Mouse (Mus musculus) left cerebral cortex, adult 18-20 months (tissue): Measurements from ENCODE around the gene Xkrx. TPM values are rescaled to one million over a fixed set of nuclear protein-coding genes. Genes with fewer than 3 reads are reported as not detected.

Source experiments
- total RNA-seq, 2 experiments: library from RNA; stranded (reverse); gene quantifications; 2 replicates each; pipeline ENCODE4 v1.2.3; 2021

Xkrx gene
- total RNA-seq, 2 experiments from 2014 or later: 1.3 to 1.8 TPM

Other genes with a start within 250 kb of the Xkrx start
- under 1 TPM; 0.30 to 0.37 TPM for gene Sytl4, start 180.3 kb downstream of the Xkrx start, total RNA-seq
- 100 to 1,000 TPM; 126 to 127 TPM for gene Cstf2, start 102.9 kb downstream of the Xkrx start, total RNA-seq
- not detected for gene Arl13a, start 25.4 kb upstream of the Xkrx start, total RNA-seq
- not detected for gene Nox1, start 59.9 kb upstream of the Xkrx start, total RNA-seq
- gene Trmt2b, start 114.9 kb upstream of the Xkrx start, total RNA-seq: 10 to 100 TPM in 1 of 2 experiments, 1 to 10 TPM in 1; 9.8 to 11.6 TPM
- gene Tmem35a, start 133.1 kb upstream of the Xkrx start, total RNA-seq: 10 to 100 TPM; 64.0 to 64.1 TPM
- under 1 TPM; 0.37 to 0.44 TPM for gene Cenpi, start 146.0 kb upstream of the Xkrx start, total RNA-seq
- gene Drp2, start 242.5 kb upstream of the Xkrx start, total RNA-seq: 10 to 100 TPM; 49.4 to 55.2 TPM